Mouse (Mus musculus): ENCODE measurements around the gene Pygo2.

- TF ChIP-seq CTCF (IDR thresholded peaks at IDR 0.05; ENCODE audit: borderline replicate concordance, insufficient read depth, low read length) (no peak), POLR2A (IDR thresholded peaks at IDR 0.05; ENCODE audit: low read depth, low read length) (peak; percentile 100)
Observed at GRCm38 (mm10) chr3:89421002-89421774, 8.8 kb upstream of the Pygo2 start.

Data from embryonic fibroblast, embryonic 13.5 days (primary cell).